Mouse (Mus musculus) liver, embryonic 14.5 days (tissue): ENCODE results near the gene Rhbdl1. TPM values are rescaled to one million over a fixed set of nuclear protein-coding genes. Genes with fewer than 3 reads are reported as not detected.

Source experiments
- ATAC-seq: fragments of 200-750 bp; cut with Nextera tagmentation; 2 replicates; pipeline ENCODE4 v1.8.0; 2017; ENCODE audit warnings: moderate number of reproducible peaks, mild to moderate bottlenecking, moderate library complexity; ENCODE audit not compliant: insufficient read depth
- DNase-seq, 3 experiments: peaks; one replicate each; pipeline ENCODE4 v3.0.0-alpha.2; 2012 to 2013; ENCODE audit warnings: low read depth in 3 of 3, low spot score in 3 of 3
- H3K27ac ChIP-seq: fragments of 300-500 bp; sonication (generic); 2 replicates; pipeline ENCODE4 v1.5.1; 2014; ENCODE audit warnings: moderate library complexity, mild to moderate bottlenecking, control low read depth, inconsistent platforms
- H3K27me3 ChIP-seq: fragments of 300-500 bp; sonication (generic); 2 replicates; pipeline ENCODE4 v1.6.1; 2014; ENCODE audit warnings: mild to moderate bottlenecking, low read length, moderate library complexity; ENCODE audit not compliant: control insufficient read depth, insufficient read depth
- H3K36me3 ChIP-seq: fragments of 300-500 bp; sonication (generic); replicated peaks from 2 replicates; pipeline ENCODE4 v1.6.1; 2014; ENCODE audit warnings: low read depth; ENCODE audit not compliant: control insufficient read depth, insufficient read depth
- H3K4me1 ChIP-seq, 2 experiments: fragments of 200-500 bp in 1 of 2; fragments of 300-500 bp in 1 of 2; sonication (generic) in 1 of 2; replicated peaks; 2 replicates each; pipeline ENCODE4 v1.6.1; 2012 to 2014; ENCODE audit warnings: antibody characterized with exemption in 1 of 2, inconsistent platforms in 1 of 2, low read length in 1 of 2; ENCODE audit not compliant: control insufficient read depth in 2 of 2, insufficient read depth in 2 of 2
- H3K4me2 ChIP-seq: fragments of 300-500 bp; sonication (generic); 2 replicates; pipeline ENCODE4 v1.6.1; 2014; ENCODE audit warnings: low read depth, mild to moderate bottlenecking, control low read depth, moderate library complexity
- H3K4me3 ChIP-seq, 2 experiments: fragments of 200-500 bp in 1 of 2; fragments of 300-500 bp in 1 of 2; sonication (generic) in 1 of 2; 2 replicates each; pipeline ENCODE4 v1.5.1; 2012 to 2014; ENCODE audit warnings: low read depth in 2 of 2, low read length in 2 of 2, mild to moderate bottlenecking in 2 of 2, control low read depth in 1 of 2, inconsistent platforms in 1 of 2, moderate library complexity in 1 of 2; ENCODE audit not compliant: insufficient read depth in 1 of 2
- H3K9ac ChIP-seq: fragments of 300-500 bp; sonication (generic); replicated peaks from 2 replicates; pipeline ENCODE4 v1.6.1; 2014; ENCODE audit warnings: mild to moderate bottlenecking, control low read depth, moderate library complexity
- H3K9me3 ChIP-seq: fragments of 300-500 bp; sonication (generic); 2 replicates; pipeline ENCODE4 v1.6.1; 2016; ENCODE audit warnings: low read length, mixed read lengths; ENCODE audit not compliant: control insufficient read depth
- CTCF ChIP-seq: IDR thresholded peaks from 2 replicates; pipeline ENCODE4 v1.5.1; 2016; ENCODE audit warnings: antibody characterized with exemption, low read depth, control low read depth
- EP300 ChIP-seq: IDR thresholded peaks from 2 replicates; pipeline ENCODE4 v1.6.1; 2016; ENCODE audit warnings: antibody characterized with exemption, low read depth
- WGBS: fragments of 180-500 bp; shearing (Covaris S2); extraction: QIAGEN DNeasy Blood & Tissue Kit; methylation state at CpG from one replicate; pipeline ENCODE4 v1.1.7; 2014; ENCODE audit not compliant: insufficient replicate concordance; 5-methylcytosine and 5-hydroxymethylcytosine counted together
- polyA plus RNA-seq, 2 experiments: library from polyadenylated mRNA; depleted of rRNA in 1 of 2; stranded (reverse) in 1 of 2; unstranded in 1 of 2; fragments of >200 nt; fragmentation: Nextera tagmentation in 1 of 2; extraction: Ambion mirVana in 1 of 2; gene quantifications; 2 replicates each; pipeline versions ENCODE4 v1.2.1 to v1.2.3; 2012 to 2014

Gene Rhbdl1
- polyA plus RNA-seq (2012; rRNA removed) (1.5 and 2.0 TPM in 2 replicates), polyA plus RNA-seq (2014; fragmentation: Nextera tagmentation; extraction: Ambion mirVana) (0.35 and 0.58 TPM in 2 replicates)

DNA sequence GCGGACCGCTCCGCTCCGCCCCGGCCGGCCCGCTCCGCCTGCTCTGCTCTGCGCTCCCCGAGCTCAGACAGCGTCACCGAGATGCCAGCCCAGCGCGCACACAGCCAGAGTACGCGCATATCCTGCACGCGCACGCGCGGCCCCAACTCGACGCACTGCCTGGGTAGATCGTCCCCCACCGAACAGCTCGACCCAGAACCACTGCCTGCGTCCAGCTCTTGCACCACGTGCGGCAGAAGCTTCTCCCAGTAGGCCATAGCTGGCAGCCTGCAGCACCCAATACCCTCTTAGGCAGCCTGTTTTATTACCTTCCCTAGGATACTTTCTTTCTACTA lies at the start of gene Rhbdl1:
Gene Rhbdl1 (minus strand): TSS at position 220 of the 335 bp plus-strand sequence.
- H3K36me3 ChIP-seq: peaks cover 32% of the 10 kb centered on the region

DNA sequence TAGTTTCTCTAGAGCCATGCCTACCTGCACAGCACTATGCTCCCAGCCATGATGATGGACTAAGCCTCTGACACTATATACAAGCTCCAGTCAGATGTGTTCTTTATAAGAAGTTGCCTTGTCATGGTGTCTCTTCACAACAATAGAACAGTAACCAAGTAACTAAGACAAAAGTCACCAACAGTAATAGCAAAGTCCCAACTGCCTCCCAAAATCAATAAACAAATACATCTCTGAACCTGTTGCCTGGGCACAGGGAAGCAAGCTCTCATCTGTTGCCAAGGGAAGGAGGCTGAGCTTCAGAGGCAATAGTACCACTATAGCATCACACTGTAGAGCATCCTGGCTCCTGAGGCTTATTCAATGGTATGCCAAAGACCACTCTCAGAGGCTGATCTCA lies 49.7 kb upstream of the Rhbdl1 start:
- H3K27ac ChIP-seq: no peak overlapping the region
- no peak for ATAC-seq
- 0 out of 2 replicates have a peak, but pooled peaks cover 2% of the 10 kb centered on the region for H3K36me3 ChIP-seq
- H3K9ac ChIP-seq: no peak overlapping the region
- H3K9me3 ChIP-seq: no peaks in the 10 kb centered on the region
- no peak for DNase-seq
- no peaks in the 10 kb centered on the region for H3K27me3 ChIP-seq
- H3K4me2 ChIP-seq: no peak overlapping the region
- H3K4me1 ChIP-seq: peaks cover 0 to 9% of the 10 kb centered on the region in 2 experiments; a peak in 3 of 4 replicates
- H3K4me3 ChIP-seq: no peak overlapping the region
- TF ChIP-seq CTCF (no peak), EP300 (no peak)

More for the DNA sequence above, at the start of gene Rhbdl1:
- WGBS: 10% methylated on average over 24 of the region's 29 CpGs
- Histone ChIP-seq H3K4me1 (peaks cover 3 to 6% of the 10 kb centered on the region in 2 experiments; a peak in 1 of 4 replicates), H3K9me3 (no peaks in the 10 kb centered on the region), H3K27ac (no peak within 1 kb of the TSS), H3K9ac (peak within 1 kb of the TSS; percentile 7; the same call in 1 of the 2 replicates), H3K4me2 (peak within 1 kb of the TSS; percentile 53), H3K4me3 (peak within 1 kb of the TSS in 1 of 2 experiments; percentile 23; a peak in 2 of 4 replicates), H3K27me3 (no peaks in the 10 kb centered on the region)
- TF ChIP-seq EP300 (no peak), CTCF (no peak)
- DNase-seq (no peak), ATAC-seq (no peak)

DNA sequence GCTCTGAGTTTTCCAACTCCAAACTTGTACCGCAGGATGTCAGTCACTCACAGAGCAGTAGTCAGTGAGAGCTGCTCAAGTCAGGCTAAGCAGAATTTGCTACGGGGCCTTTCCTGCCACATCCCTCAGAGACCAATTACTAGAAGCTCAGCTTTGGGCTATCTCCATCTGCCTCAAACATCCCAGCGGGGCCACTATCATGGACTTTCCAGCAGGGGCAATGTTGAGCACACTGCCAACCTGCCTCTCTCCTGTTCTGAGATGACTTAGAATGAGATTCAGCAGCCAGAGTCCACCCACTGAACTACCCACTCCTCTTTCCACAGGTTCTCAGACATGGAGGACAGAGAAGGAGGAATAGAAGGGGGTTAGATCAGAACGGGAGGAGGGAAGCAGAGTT lies 48.5 kb upstream of the Rhbdl1 start:
- no peak overlapping the region for H3K27ac ChIP-seq

DNA sequence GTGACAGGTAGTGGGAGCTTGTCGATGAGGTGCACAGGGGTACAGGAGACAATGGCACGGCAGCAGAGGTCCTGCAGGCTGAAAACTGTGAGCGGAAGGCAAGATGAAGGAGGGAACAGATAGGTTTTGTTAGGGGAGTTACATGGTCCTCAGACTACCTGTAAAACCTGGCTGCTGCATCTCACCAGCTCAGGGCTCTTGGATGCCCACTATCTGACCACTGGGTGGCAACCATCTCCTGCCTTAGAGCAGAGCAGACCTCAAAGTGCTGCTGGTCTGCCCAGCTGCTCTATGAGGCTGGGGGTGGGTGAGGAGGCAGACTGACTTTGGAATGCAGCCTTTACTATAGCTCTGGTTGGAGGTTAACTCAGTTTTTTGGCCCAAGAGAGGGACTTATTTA lies 46.7 kb upstream of the Rhbdl1 start:
- Histone ChIP-seq H3K9ac (no peak overlapping the region), H3K36me3 (0 out of 2 replicates have a peak, but pooled peaks cover 2% of the 10 kb centered on the region), H3K4me3 (no peak overlapping the region), H3K27me3 (no peaks in the 10 kb centered on the region), H3K27ac (no peak overlapping the region), H3K9me3 (no peaks in the 10 kb centered on the region), H3K4me2 (no peak overlapping the region), H3K4me1 (peaks cover 0 to 20% of the 10 kb centered on the region in 2 experiments; a peak in 3 of 4 replicates)
- WGBS: 82% methylated on average over 3 of the region's 3 CpGs
- DNase-seq (no peak), ATAC-seq (no peak)
- TF ChIP-seq CTCF (peak; percentile 40), EP300 (no peak)

More for the DNA sequence above, 48.5 kb upstream of the Rhbdl1 start:
- Histone ChIP-seq H3K4me1 (peaks cover 0 to 20% of the 10 kb centered on the region in 2 experiments; a peak in 3 of 4 replicates), H3K9me3 (no peaks in the 10 kb centered on the region), H3K36me3 (0 out of 2 replicates have a peak, but pooled peaks cover 2% of the 10 kb centered on the region), H3K4me3 (no peak overlapping the region), H3K4me2 (no peak overlapping the region), H3K27me3 (no peaks in the 10 kb centered on the region), H3K9ac (no peak overlapping the region)
- ATAC-seq (no peak), DNase-seq (no peak)
- WGBS: 55% methylated on average over 4 of the region's 4 CpGs
- TF ChIP-seq CTCF: peak; percentile 77
- no peak for TF ChIP-seq EP300

DNA sequence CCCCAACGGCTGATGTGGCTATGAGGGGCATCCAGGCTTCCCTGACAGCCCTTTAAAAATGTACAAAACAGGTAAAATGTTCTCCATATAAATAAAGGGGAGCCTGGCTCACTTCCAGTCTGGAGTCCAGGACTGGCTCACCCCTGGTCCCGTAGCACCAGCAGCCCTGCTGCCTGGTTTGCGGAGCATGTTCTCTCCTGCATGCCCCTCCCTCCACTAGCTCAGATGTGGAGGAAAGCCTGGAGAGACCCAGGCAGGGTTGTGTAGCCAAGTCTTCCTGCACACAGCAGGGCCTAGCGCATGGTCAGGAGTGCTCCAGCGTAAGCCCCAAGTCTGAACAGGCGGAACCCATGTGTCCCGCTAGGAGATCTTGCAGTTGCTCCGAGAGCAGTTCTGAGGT lies 46.2 kb upstream of the Rhbdl1 start:
- Histone ChIP-seq H3K9me3 (no peaks in the 10 kb centered on the region), H3K4me2 (no peak overlapping the region), H3K27ac (no peak overlapping the region), H3K9ac (no peak overlapping the region), H3K27me3 (no peaks in the 10 kb centered on the region), H3K4me3 (no peak overlapping the region), H3K36me3 (0 out of 2 replicates have a peak, but pooled peaks cover 2% of the 10 kb centered on the region), H3K4me1 (peaks cover 0 to 20% of the 10 kb centered on the region in 2 experiments; a peak in 3 of 4 replicates)
- 85% methylated on average over 8 of the region's 8 CpGs for WGBS
- TF ChIP-seq EP300: no peak
- TF ChIP-seq CTCF: no peak
- ATAC-seq (no peak), DNase-seq (no peak)
